Mouse (Mus musculus) heart, postnatal 10 days (tissue): ENCODE measurements around the gene Fam53a. TPM values are rescaled to one million over a fixed set of nuclear protein-coding genes. Genes with fewer than 3 reads are reported as not detected.

ENCODE experiments used
- DNase-seq, 2 experiments: peaks; one replicate each; pipeline ENCODE4 v3.0.0; 2021
- intact Hi-C: fragments of 180-260 bp; cut with DNase I; formaldehyde crosslinking; loops from one replicate; pipeline ENCODE4 v1.15.1; 2025
- total RNA-seq, 2 experiments: library from RNA; stranded (reverse); gene quantifications; 2 replicates each; pipeline ENCODE4 v1.2.3; 2021

Fam53a gene
- total RNA-seq, 2 experiments from 2014 or later, result 33.5 to 34.1 TPM

- intact Hi-C loops, result no loop called here
- DNase-seq, result peak in 1 of 2 experiments; percentile 20
Measured at GRCm38 (mm10) chr5:33565886-33566285, 63.5 kb downstream of the Fam53a start.

GRCm38 (mm10) chr5:33556277-33556995 lies 73.0 kb downstream of the Fam53a start:
- no peak for DNase-seq

More at GRCm38 (mm10) chr5:33556277-33556995, 73.0 kb downstream of the Fam53a start:
- intact Hi-C loops, result no loop called here

Other genes starting within 250 kb of the Fam53a start
- not detected for gene Nkx1-1, start 195.7 kb downstream of the Fam53a start, total RNA-seq
- gene Gm9903, start 290 bp upstream of the Fam53a start, total RNA-seq, result 1 to 10 TPM; 1.2 TPM
- 10 to 100 TPM; 27.6 to 29.5 TPM for gene Slbp, start 22.9 kb upstream of the Fam53a start, total RNA-seq
- gene Tacc3, start 28.5 kb upstream of the Fam53a start, total RNA-seq, result 10 to 100 TPM; 16.8 to 20.7 TPM
- 10 to 100 TPM; 16.5 to 20.8 TPM for gene Tmem129, start 28.8 kb upstream of the Fam53a start, total RNA-seq
- 10 to 100 TPM in 1 of 2 experiments, 1 to 10 TPM in 1; 8.0 to 14.3 TPM for gene Fgfr3, start 92.0 kb upstream of the Fam53a start, total RNA-seq
- 100 to 1,000 TPM; 118 to 135 TPM for gene Letm1, start 153.2 kb upstream of the Fam53a start, total RNA-seq
- gene Nsd2, start 191.1 kb upstream of the Fam53a start, total RNA-seq, result 10 to 100 TPM; 54.4 to 66.9 TPM